19 mouse cellular contexts compared by ENCODE assay signal in genomic region chr14:16189142-16189541, GRCm38 (mm10). TPM values are rescaled to one million over a fixed set of nuclear protein-coding genes. Genes with fewer than 3 reads are reported as not detected.
DNase-seq lines count a peak whose midpoint lies in the region; ATAC-seq and TF ChIP-seq lines count a peak whose summit lies in the region.
"Had no signal": no experiment of that assay in that cellular context is flagged by ENCODE, and none has a peak within 500 bp of the region (broad histone marks: within the 10 kb centered on the region; RNA-seq: fewer than 3 reads in every experiment).

No protein-coding gene starts in this region.

- ATAC-seq in intestine, embryonic 16.5 days: peak; percentile 95
- ATAC-seq in kidney, postnatal 0 days (replicated peaks; ENCODE audit: low FRiP score, low read depth): peak; percentile 76; the same call in 1 of the 2 replicates
- peak; percentile 72 for ATAC-seq in liver, postnatal 0 days
- ATAC-seq: hindbrain, postnatal 0 days; lung, postnatal 0 days had no signal

- no peak for TF ChIP-seq CTCF in kidney, postnatal 0 days (IDR thresholded peaks at IDR 0.05; ENCODE audit: low read depth)
- TF ChIP-seq CTCF in liver, postnatal 0 days (IDR thresholded peaks at IDR 0.05; ENCODE audit: low read depth): no peak

- WGBS in intestine, embryonic 16.5 days: 69% methylated on average over 1 of the region's 1 CpGs
- 25% methylated on average over 1 of the region's 1 CpGs for WGBS in kidney, postnatal 0 days
- whole genome bisulfite sequencing in liver, postnatal 0 days (ENCODE audit: insufficient replicate concordance): 79% methylated on average over 1 of the region's 1 CpGs
- 79% methylated on average over 1 of the region's 1 CpGs for WGBS in heart, embryonic 10.5 days

- H3K27ac ChIP-seq in intestine, embryonic 16.5 days (ENCODE audit: low read length): no peak overlapping the region
- H3K27ac ChIP-seq in kidney, postnatal 0 days: no peak overlapping the region
- H3K27ac ChIP-seq in liver, postnatal 0 days (ENCODE audit: low read depth): no peak overlapping the region
- H3K27ac ChIP-seq in heart, embryonic 10.5 days: no peak overlapping the region
- H3K27ac ChIP-seq: hindbrain, postnatal 0 days; layer of hippocampus, adult 2 months; stomach, postnatal 0 days had no signal

- no peaks in the 10 kb centered on the region for H3K9me3 ChIP-seq in intestine, embryonic 16.5 days (ENCODE audit: control insufficient read depth, low read length)
- no peaks in the 10 kb centered on the region for H3K9me3 ChIP-seq in kidney, postnatal 0 days (replicated peaks; ENCODE audit: low read length)
- H3K9me3 ChIP-seq in liver, postnatal 0 days (ENCODE audit: low read length): no peaks in the 10 kb centered on the region
- no peaks in the 10 kb centered on the region for H3K9me3 ChIP-seq in heart, embryonic 10.5 days

- peak; percentile 25 for DNase-seq in kidney, adult 11 months
- no peak for DNase-seq in kidney, postnatal 14 days
- DNase-seq in kidney, postnatal 0 days (ENCODE audit: low spot score): peak; percentile 9
- DNase-seq in liver, postnatal 0 days: no peak
- DNase-seq in spleen, postnatal 36 days (ENCODE audit: low spot score in 2 of 2): no peak
- no peak for DNase-seq in heart, embryonic 10.5 days (ENCODE audit: low spot score)
- DNase-seq: adrenal gland, postnatal 36 days; cerebellum, adult 18-20 months; cerebellum, postnatal 36 days; heart, adult 11 months; heart, postnatal 4 days; retina, postnatal 1 day had no signal

- H3K4me1 ChIP-seq in intestine, embryonic 16.5 days (ENCODE audit: control insufficient read depth, insufficient read depth, low read length): no peaks in the 10 kb centered on the region
- H3K4me1 ChIP-seq in kidney, postnatal 0 days (replicated peaks; ENCODE audit: insufficient read depth, low read length): no peaks in the 10 kb centered on the region
- H3K4me1 ChIP-seq in liver, postnatal 0 days (ENCODE audit: insufficient read depth): no peaks in the 10 kb centered on the region
- H3K4me1 ChIP-seq in heart, embryonic 10.5 days: no peaks in the 10 kb centered on the region

- no peak for TF ChIP-seq EP300 in liver, postnatal 0 days (IDR thresholded peaks at IDR 0.05; ENCODE audit: low read depth)

- H3K4me3 ChIP-seq in intestine, embryonic 16.5 days (ENCODE audit: low read length): no peak overlapping the region
- no peak overlapping the region for H3K4me3 ChIP-seq in kidney, postnatal 0 days (replicated peaks; ENCODE audit: low read depth, low read length)
- no peak overlapping the region for H3K4me3 ChIP-seq in liver, postnatal 0 days (ENCODE audit: low read depth, low read length)
- H3K4me3 ChIP-seq in heart, embryonic 10.5 days: no peak overlapping the region
- H3K4me3 ChIP-seq: layer of hippocampus, adult 2 months had no signal

- H3K9ac ChIP-seq in intestine, embryonic 16.5 days (ENCODE audit: low read depth, low read length): no peak overlapping the region
- no peak overlapping the region for H3K9ac ChIP-seq in kidney, postnatal 0 days (ENCODE audit: low read depth, low read length)
- no peak overlapping the region for H3K9ac ChIP-seq in liver, postnatal 0 days (replicated peaks)

- H3K36me3 ChIP-seq in intestine, embryonic 16.5 days (ENCODE audit: control insufficient read depth, insufficient read depth, low read length): no peaks in the 10 kb centered on the region
- no peaks in the 10 kb centered on the region for H3K36me3 ChIP-seq in kidney, postnatal 0 days (ENCODE audit: insufficient read depth, low read length)
- no peaks in the 10 kb centered on the region for H3K36me3 ChIP-seq in liver, postnatal 0 days (replicated peaks; ENCODE audit: insufficient read depth, low read length)
- H3K36me3 ChIP-seq in heart, embryonic 10.5 days: no peaks in the 10 kb centered on the region

- H3K27me3 ChIP-seq in intestine, embryonic 16.5 days (replicated peaks; ENCODE audit: control insufficient read depth, insufficient read depth, low read length): no peaks in the 10 kb centered on the region
- H3K27me3 ChIP-seq in kidney, postnatal 0 days (ENCODE audit: insufficient read depth, low read length): no peaks in the 10 kb centered on the region
- H3K27me3 ChIP-seq in liver, postnatal 0 days (ENCODE audit: insufficient read depth, low read length): no peaks in the 10 kb centered on the region
- no peaks in the 10 kb centered on the region for H3K27me3 ChIP-seq in heart, embryonic 10.5 days (ENCODE audit: insufficient read depth, poor library complexity, severe bottlenecking)
- H3K27me3 ChIP-seq: CH12.LX had no signal

- no peak overlapping the region for H3K4me2 ChIP-seq in intestine, embryonic 16.5 days (ENCODE audit: low read depth, low read length)
- H3K4me2 ChIP-seq in kidney, postnatal 0 days (ENCODE audit: low read length): no peak overlapping the region
- H3K4me2 ChIP-seq in liver, postnatal 0 days (ENCODE audit: low read depth, low read length): no peak overlapping the region
- H3K4me2 ChIP-seq: midbrain, embryonic 11.5 days had no signal

RNA-seq across cellular contexts. Expression of gene Ngly1, which starts 59.9 kb away (rescaled TPM):
- 37.2 and 37.4 TPM in 2 replicates for polyA plus RNA-seq in intestine, embryonic 16.5 days (2015; fragmentation: Nextera tagmentation; extraction: Ambion mirVana)
- polyA plus RNA-seq in kidney, postnatal 0 days (2015; fragmentation: Nextera tagmentation; extraction: Ambion mirVana): 44.4 and 46.1 TPM in 2 replicates
- polyA plus RNA-seq in liver, postnatal 0 days (2015; fragmentation: Nextera tagmentation; extraction: Ambion mirVana): 19.9 and 20.0 TPM in 2 replicates
- polyA plus RNA-seq in heart, embryonic 10.5 days (2016; fragmentation: Nextera tagmentation; extraction: Ambion mirVana): 18.0 and 21.9 TPM in 2 replicates

Comparison
In these comparisons a context has a peak if more than half of its experiments do, and no peak if none do; other contexts are left out.
1. DNase-seq: peak in kidney, adult 11 months (single experiment) and kidney, postnatal 0 days (single experiment); none in kidney, postnatal 14 days (single experiment), liver, postnatal 0 days (single experiment), spleen, postnatal 36 days (0 of 2) and heart, embryonic 10.5 days (single experiment).
2. Peak in every context shown above with its lines, with median percentiles within 50 percentile points of each other: ATAC-seq.